Mouse (Mus musculus): ENCODE data around the gene Olfr1447. TPM values are rescaled to one million over a fixed set of nuclear protein-coding genes. Genes with fewer than 3 reads are reported as not detected.

Gene Olfr1447
- not detected for polyA plus RNA-seq (2017; shearing (Covaris generic))

DNA sequence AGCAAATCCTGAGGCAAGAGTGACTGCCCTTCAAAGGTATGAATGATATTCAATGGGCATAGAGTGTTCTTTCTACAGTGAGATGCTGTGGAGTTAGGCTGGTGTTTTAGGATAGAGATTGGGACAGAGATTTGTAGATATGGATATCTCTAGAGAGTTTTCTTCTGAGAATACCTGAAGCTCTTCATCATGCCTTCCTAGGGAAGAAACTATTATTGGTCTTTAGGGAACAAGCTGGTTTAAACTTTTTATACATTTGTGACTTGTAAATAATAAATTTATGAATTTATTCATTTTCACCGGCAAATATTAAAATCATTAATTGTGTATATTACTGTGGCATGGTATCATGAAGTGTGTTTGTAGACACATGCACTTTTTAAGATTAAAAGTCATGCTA lies at the start of gene Olfr1447:
TSS of gene Olfr1447 (minus strand) at position 101 of the 400 bp plus-strand sequence.

GRCm38 (mm10) chr19:12949958-12950357 lies 46.4 kb upstream of the Olfr1447 start, which contains the start of gene Olfr1450:
Olfr1450 (plus strand) TSS chr19:12950258.

DNA sequence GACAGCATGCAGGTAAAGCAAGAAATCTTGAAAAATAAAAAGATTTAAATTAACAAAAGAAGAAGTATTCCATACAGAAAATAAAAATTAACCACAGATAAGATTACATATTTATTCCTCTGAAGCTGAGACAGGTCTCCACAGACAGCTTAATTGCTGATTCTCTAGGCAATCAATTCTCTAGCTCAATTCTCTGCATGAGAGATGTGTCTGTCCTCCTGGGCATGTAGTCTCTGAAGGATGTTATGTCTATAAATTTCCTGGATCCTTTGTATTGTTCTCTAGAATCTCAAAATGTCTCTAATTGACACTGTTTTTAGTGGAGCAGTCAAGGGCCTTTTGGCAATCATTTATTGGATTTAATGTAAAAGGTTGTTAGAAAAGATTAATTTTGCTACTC lies 27.0 kb upstream of the Olfr1447 start, which contains the start of gene Olfr1449:
TSS of gene Olfr1449 (plus strand) at position 301 of the 400 bp plus-strand sequence.

DNA sequence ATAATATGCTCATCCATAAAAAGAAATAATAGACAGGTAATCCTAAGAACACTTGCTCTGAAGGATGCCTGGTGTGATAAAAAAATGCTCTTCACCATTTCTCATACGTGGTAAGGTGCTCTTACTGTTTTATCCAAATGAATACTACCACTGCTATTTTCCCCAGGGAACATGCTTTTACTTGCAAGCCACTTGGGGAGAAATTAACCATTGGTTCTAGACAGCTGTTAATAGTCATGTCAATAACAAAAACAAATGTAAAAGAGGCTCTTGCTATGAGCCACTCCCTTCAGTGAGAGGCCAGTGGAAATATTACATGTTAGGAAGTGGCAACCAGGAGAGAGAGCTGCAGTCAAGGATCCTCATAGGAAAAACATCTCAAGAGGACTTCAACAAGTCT lies 20.8 kb upstream of the Olfr1447 start, which contains the start of gene Olfr1448:
TSS of gene Olfr1448 (minus strand) at position 101 of the 400 bp plus-strand sequence.

DNA sequence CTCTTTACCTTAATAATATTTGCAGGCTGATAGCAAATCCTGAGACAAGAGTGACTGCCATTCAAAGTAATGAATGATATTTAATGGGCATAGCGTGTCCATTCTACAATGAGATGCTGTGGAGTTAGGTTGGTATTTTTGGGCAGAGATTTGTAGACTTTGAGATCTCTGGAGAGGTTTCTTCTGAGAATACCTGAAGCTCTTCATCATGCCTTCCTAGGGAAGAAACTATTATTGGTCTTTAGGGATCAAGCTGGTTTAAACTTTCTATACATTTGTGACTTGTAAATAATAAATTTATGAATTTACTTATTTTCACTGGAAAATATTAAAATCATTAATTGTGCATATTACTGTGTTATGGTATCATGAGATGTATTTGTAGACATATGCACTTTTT lies 10.1 kb downstream of the Olfr1447 start, which contains the start of gene Olfr1446:
TSS of gene Olfr1446 (minus strand) at position 101 of the 400 bp plus-strand sequence.

GRCm38 (mm10) chr19:12883555-12883954 lies 20.0 kb downstream of the Olfr1447 start, which contains the start of gene Olfr1445:
Olfr1445 (plus strand) TSS chr19:12883855.

DNA sequence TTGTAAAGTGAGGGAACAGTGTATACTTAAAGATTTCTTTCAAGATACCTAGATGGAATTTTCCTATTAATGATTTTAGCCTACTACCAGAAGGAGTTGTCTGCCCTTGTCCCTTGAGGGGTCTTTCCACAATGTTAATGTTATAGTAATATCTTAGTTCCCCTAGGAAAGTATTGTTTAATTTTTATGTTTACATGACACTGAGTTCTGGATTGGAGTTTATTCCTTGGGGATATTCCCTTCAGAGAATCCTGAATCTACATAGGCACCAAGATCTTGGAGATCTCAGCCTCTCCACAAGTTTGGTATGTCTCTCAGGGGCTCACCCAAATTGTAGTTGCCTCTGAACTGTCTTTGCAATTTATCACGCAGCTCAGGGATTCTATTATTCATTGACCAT lies 46.6 kb downstream of the Olfr1447 start, which contains the start of gene Olfr1444:
TSS of gene Olfr1444 (plus strand) at position 301 of the 400 bp plus-strand sequence.

Other genes with a start within 250 kb of the Olfr1447 start
- not detected for gene Olfr1442, start 233.3 kb downstream of the Olfr1447 start, polyA plus RNA-seq (2017; shearing (Covaris generic))
- gene Olfr1443, start 225.6 kb downstream of the Olfr1447 start, polyA plus RNA-seq (2017; shearing (Covaris generic)), result not detected
- gene Keg1, start 208.0 kb downstream of the Olfr1447 start, polyA plus RNA-seq (2017; shearing (Covaris generic)), result not detected
- 0.35 TPM for gene Cntf, start 138.1 kb downstream of the Olfr1447 start, polyA plus RNA-seq (2017; shearing (Covaris generic))
- 20.9 TPM for gene Zfp91, start 107.6 kb downstream of the Olfr1447 start, polyA plus RNA-seq (2017; shearing (Covaris generic))
- 66.7 TPM for gene Lpxn, start 107.5 kb downstream of the Olfr1447 start, polyA plus RNA-seq (2017; shearing (Covaris generic))
- gene Gm5244, start 57.1 kb downstream of the Olfr1447 start, polyA plus RNA-seq (2017; shearing (Covaris generic)), result not detected
- 0.31 TPM for gene Olfr1444, start 46.5 kb downstream of the Olfr1447 start, polyA plus RNA-seq (2017; shearing (Covaris generic))
- not detected for gene Olfr1445, start 19.9 kb downstream of the Olfr1447 start, polyA plus RNA-seq (2017; shearing (Covaris generic))
- 0.34 TPM for gene Olfr1446, start 10.2 kb downstream of the Olfr1447 start, polyA plus RNA-seq (2017; shearing (Covaris generic))
- not detected for gene Olfr1448, start 20.7 kb upstream of the Olfr1447 start, polyA plus RNA-seq (2017; shearing (Covaris generic))
- gene Olfr1449, start 27.1 kb upstream of the Olfr1447 start, polyA plus RNA-seq (2017; shearing (Covaris generic)), result not detected
- gene Olfr1450, start 46.5 kb upstream of the Olfr1447 start, polyA plus RNA-seq (2017; shearing (Covaris generic)), result not detected
- 0.20 TPM for gene Olfr1451, start 91.3 kb upstream of the Olfr1447 start, polyA plus RNA-seq (2017; shearing (Covaris generic))
- not detected for gene Olfr1453, start 124.6 kb upstream of the Olfr1447 start, polyA plus RNA-seq (2017; shearing (Covaris generic))
- not detected for gene Olfr1454, start 156.9 kb upstream of the Olfr1447 start, polyA plus RNA-seq (2017; shearing (Covaris generic))
- not detected for gene Olfr1457, start 194.1 kb upstream of the Olfr1447 start, polyA plus RNA-seq (2017; shearing (Covaris generic))
- gene Olfr1458, start 203.0 kb upstream of the Olfr1447 start, polyA plus RNA-seq (2017; shearing (Covaris generic)), result not detected
- not detected for gene Olfr1459, start 245.8 kb upstream of the Olfr1447 start, polyA plus RNA-seq (2017; shearing (Covaris generic))